Mouse (Mus musculus): ENCODE measurements at regions not wholly inside any gene's neighbourhood (a gene's known extent, or its start where the extent isn't known, plus 50 kb on each side); places are given as distances from the start of the nearest gene placed in this dataset.

- no peak for DNase-seq (ENCODE audit: low read depth, low spot score)
Observed at GRCm38 (mm10) chr9:98791709-98792108, 50.6 kb upstream of the Prr23a1 start.

DNA sequence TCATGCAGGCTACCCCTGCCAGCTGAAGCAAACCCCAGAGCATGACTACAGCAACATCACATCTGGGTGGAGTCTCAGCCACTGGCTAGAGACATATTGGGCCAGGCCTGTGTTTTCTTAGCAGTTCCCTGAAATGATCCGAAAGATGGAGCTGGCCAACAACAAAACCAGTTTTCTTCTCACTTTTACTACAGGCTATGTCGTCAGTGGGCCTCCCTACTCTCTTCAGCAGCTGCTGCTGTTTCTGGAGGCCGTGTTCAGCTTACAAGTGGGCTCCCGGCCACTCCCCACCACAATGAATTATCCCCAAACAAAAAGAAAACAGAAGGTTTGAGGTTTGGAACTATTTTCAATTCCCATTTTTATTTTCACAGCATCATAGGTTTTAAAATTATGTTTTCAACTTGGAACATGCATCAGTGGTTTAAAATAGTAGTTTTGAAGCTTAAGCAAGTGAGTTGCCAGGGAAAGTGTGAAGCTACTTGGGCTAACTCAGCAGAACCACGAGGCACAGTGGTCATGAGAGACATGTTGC is 68.6 kb upstream of the Prr23a1 start:
- no peak for DNase-seq (ENCODE audit: low read depth, low spot score)

- no peak for DNase-seq (ENCODE audit: low read depth, low spot score)
Observed at GRCm38 (mm10) chr9:98773212-98773611, 69.1 kb upstream of the Prr23a1 start.

- DNase-seq (ENCODE audit: low read depth, low spot score): no peak
Observed at GRCm38 (mm10) chr9:98754764-98755163, 87.5 kb upstream of the Prr23a1 start.

DNA sequence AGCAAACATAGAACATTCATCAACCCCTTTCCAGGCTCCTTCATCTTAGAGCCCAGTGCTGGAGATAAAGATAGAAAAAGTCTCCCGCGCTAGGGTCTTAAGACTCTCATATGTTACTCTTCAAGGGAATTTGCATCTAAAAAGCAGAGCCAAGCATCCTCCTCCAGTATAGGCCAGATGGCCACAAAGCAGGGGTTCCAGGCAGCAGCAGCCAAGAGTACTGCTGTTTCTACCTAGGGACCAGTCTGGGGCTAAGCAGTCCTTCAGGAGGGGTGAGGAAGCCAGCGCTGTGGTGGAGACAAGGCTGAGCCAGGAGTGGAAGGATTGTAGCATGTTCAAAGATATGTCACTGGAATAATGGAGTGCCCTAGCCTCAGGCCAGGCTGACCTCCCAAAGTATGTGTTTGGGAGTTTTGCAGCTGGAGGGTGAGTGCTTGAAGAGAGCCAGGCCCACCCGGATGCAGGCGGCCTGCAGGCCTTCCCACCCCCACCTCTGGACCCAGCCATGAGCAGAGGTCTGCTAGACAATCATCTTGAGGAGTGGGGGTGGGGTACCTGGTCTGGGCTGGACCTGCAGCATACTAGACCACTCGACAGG is 88.8 kb upstream of the Prr23a1 start:
- no peak for DNase-seq (ENCODE audit: low read depth, low spot score)

GRCm38 (mm10) chr9:98743785-98744184 is 98.5 kb upstream of the Prr23a1 start:
- DNase-seq (ENCODE audit: low read depth, low spot score): no peak

DNA sequence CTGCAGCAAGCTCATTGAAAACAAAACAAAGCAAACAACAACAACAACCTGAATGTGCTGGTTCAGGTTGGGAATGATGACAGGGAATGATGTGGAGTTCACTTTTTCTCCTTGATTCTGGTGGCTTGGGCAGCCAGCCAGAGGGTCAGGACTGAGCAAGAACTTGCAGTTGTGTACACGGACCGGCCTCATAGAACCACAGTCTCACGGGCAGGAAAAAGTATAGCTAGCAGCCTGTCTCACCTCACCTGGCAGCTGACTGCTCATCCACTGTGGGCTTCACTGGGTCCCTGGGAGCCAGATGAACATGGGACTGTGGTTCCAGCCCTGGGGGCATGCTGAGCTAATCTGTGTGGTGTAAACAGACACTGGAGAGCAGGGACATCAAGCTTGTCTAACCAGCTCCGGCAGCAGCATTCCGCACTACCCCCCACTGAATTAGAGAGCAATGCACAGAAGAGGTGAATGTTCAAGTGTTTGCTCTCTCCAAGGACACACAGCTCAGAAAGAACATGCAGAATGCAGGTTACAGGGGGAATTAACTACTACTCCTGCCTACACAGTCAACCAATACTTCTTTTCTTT is 114.9 kb upstream of the Prr23a1 start:
- no peak for DNase-seq (ENCODE audit: low read depth, low spot score)

DNA sequence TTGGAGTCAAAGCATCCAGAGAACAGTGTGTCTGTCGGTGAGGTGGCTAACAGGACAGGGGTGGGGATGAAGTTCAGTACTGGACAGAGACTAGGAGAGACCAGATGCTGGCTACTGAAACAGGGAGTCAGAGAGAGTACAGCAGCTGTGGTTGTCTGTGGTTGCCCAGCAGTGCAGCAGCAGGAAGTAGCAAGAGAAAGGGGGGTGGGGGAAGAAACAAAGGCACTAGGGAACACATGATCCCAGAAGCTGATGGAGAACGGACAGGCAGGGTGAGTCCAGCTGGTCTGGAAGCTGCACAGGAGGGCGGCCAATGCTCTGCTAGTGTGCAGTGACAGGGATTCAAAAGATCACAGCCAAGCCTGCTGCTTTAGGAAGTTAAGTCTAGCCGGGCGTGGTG is 115.7 kb upstream of the Prr23a1 start:
- no peak for DNase-seq (ENCODE audit: low read depth, low spot score)

GRCm38 (mm10) chr9:98722885-98723284 is 119.4 kb upstream of the Prr23a1 start:
- DNase-seq (ENCODE audit: low read depth, low spot score): no peak

DNA sequence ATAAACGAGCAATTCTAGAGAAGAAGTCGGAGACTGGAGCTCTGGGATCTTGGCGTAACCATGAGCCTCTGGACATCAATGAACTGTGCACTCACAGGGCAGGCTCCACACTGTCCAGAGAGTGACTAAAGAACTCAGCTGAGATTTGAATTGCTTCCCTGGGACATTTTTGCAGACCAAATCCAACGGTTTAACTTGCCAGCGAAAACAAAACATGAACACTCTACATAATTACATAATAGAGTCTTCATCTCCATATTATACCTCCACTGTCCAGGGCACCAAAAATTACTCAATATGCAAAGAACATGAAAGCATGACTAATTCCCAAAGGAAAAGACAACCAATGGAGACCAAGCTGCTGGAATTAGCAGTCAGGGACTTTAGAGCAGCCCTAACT is 119.9 kb upstream of the Mrps22 start:
- DNase-seq (ENCODE audit: low read depth, low spot score): no peak

GRCm38 (mm10) chr9:98717701-98718270 is 116.3 kb upstream of the Mrps22 start:
- DNase-seq (ENCODE audit: low read depth, low spot score): no peak

DNA sequence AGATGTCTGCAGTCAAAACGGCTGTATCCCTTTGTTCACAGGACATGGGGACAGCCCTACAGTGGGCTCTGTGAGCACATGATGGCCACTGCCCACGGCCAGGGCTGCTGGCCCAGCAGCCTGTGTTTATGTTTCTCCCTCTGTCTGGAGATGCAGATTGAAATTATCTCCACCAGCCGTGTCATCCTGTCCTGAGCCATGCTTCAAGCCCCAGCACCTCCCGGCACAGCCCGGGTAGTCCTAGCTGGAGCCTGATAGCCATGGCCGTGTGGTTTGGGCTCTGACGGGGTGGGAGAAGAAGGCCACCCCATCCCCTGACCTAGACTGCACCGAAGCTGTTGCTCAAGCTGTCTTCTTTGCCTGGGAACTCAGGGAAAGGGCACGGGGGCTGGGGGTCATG is 113.2 kb upstream of the Mrps22 start:
- no peak for DNase-seq (ENCODE audit: low read depth, low spot score)

DNA sequence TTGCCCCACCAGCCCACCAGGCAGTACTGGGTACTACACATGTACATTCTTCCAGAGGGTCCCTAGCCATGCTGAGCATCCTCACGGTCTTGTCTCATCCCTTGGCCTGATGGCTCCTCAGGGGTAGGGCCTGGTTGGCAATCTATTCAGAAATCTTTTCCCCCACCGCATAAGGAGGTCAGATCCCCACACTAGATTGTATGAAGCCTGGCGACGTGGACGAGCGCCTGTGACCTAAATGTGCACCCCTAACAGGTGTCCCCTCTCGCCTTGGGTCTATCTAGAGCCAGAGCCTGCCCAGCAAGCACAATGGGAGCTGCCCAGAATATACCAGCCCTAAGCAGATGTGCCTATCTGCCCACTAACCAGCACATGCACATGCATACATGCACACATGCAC is 111.4 kb upstream of the Mrps22 start:
- DNase-seq (ENCODE audit: low read depth, low spot score): no peak

GRCm38 (mm10) chr9:98712023-98712563 is 110.6 kb upstream of the Mrps22 start:
- no peak for DNase-seq (ENCODE audit: low read depth, low spot score)

DNA sequence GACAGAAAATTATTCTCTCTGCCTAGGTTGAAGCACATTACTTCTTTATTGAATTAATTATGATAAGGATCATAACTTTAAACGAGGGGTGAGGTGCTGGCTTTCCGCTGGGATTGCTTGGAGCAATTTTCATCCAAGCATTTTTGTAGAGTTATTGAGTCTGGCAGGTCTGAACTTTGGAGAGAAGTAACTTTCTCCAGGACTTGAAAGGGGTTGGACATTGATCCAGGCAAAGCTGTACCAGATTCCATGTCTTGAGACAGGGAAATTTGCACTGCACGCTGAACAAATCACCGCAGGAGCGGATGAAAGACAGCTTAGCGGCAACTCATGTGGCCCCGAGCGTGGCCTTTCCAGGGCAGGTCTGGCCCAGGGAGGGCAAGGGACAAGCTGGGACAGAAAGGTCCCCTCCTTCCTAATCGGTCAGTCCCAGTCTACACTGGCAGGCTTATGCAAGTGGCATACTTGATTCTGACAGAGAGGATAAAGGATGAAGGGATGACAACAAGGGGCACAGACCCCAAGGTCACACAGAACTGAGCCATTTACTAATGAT is 108.8 kb upstream of the Mrps22 start:
- no peak for DNase-seq (ENCODE audit: low read depth, low spot score)

DNA sequence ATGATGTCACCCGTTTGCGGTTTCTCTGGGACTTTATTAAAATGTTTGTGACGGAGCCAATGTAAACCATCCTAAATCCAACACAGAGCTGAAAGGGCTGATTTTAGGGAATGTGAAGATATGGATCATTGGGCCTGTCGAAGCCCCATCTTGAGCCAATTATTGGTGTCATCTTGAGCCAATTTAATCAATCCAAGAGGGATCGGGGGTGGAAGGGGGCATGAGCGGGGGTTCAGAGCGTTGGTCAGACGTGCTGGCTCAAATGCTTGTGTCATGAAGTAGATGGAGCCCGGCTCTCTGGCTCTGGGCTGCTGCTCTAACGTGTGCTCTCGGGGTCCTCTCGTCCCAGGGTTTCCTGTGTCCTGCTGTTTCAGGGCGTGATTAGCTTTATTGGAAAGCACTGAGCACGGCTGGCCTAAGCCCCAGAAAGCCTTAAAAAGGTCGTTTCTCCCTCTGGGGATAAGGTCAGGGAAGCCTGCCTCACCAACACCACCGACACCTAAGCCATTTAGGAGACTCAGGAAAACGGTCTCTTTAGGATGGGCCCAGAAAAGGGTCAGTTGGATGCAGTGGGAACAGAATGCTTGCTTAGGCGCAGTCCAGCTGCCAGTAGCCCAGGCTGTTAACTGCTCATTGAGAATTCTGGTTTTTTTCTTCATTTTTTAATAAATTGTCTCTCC is 106.7 kb upstream of the Mrps22 start:
- no peak for DNase-seq (ENCODE audit: low read depth, low spot score)

DNA sequence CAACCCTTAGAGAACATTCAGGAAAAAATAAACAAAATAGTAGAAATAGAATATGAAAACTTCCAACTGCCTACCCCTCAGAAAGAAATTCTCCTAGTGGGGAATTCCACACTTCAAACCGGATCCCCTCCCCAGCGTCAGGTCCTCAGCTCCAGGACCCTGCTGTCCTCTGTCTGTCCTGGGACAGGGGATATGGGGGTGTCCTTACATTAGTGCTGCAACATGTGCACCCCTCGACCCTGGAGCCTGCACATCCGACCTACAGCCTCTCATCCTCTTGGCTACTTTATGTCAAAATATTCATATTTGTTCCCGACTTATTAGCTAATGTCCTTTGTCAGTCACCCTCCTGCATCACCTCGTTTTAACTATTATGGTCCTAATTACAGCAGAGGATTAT is 106.0 kb upstream of the Mrps22 start:
- DNase-seq (ENCODE audit: low read depth, low spot score): no peak

DNA sequence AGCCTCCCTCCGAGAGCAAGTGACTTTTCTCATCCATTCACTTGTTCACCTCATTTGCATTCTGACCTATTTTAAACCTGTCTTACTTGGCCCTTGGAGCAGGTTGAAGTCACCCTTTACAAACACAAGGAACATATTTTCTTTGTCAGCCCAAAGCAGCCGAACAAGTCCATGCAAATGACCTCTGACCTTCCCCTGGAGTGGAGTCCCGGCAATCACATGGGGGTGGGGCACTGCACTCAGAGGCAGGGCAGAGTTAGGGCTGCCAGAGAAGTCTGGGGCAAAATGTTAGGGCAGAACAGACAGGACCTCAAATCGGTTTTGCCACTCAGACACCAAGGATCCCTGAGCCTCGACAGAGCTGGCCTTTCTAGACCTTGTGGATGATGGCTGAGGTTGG is 102.7 kb upstream of the Mrps22 start:
- no peak for DNase-seq (ENCODE audit: low read depth, low spot score)

- DNase-seq (ENCODE audit: low read depth, low spot score): no peak
Observed at GRCm38 (mm10) chr9:98703331-98703730, 101.9 kb upstream of the Mrps22 start.

DNA sequence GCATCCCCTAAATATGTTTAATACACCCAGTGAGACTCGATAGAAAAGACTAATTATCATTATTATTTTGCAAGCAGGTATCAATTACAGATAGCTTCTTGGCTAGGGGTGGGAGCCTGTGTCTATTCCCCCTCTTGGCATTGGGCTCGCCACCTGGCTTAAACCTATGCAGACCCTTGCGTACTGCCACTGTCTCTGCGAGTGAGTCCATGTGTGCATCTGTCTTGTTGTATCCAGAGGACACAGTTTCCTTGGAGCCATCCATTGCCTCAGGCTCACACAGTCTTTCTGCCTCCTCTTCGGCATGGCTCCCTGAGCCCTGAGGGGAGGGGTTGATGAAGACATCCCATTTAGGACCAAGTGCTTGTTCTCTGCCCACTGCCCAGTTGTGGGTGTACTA is 99.1 kb upstream of the Mrps22 start:
- no peak for DNase-seq (ENCODE audit: low read depth, low spot score)

DNA sequence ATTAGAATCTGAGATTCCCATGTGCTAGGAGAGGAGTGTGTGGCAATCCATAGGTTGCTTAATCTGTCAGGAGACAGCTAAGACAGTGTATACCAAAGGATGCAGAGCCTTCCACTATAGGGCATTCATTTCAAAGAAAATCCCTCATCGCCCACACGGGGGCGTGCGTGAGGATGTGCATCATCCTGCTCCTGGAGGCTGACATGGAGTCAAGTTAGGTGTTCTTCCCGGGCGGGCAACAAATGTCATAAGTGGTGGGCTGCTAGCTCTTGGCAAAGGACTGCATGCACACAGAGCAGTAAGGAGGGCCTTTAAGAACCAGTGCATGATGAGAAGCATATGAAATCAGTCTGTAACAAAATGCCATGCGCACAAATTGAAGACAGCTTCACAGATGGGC is 95.7 kb upstream of the Mrps22 start:
- DNase-seq (ENCODE audit: low read depth, low spot score): peak; percentile 33

DNA sequence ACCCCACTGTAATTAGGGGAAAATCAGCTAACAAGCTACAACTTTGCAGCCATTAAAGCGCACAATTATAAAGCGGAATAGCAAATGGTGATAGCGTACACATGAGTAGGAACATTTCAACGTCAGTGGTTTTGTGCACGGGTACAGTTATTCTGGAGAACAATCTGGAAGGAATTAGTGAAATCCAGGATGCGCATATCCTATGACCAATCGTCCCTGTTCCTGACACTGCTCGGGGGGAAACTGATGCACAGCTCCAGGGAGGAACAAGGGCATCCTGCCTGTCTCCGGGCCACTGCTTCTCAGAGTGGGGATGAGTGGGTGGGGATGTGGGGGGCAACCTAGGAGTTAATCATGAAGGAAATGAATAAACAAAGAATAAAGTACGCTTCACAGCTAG is 93.6 kb upstream of the Mrps22 start:
- no peak for DNase-seq (ENCODE audit: low read depth, low spot score)

Data from WW6 (cell line).